Mouse (Mus musculus) intestine, embryonic 15.5 days (tissue): ENCODE measurements around the gene Pam. TPM values are rescaled to one million over a fixed set of nuclear protein-coding genes. Genes with fewer than 3 reads are reported as not detected.

Experiments
- ATAC-seq: fragments of 200-750 bp; cut with Nextera tagmentation; 2 replicates; pipeline ENCODE4 v1.8.0; 2017; ENCODE audit warnings: moderate TSS enrichment, moderate library complexity
- H3K27ac ChIP-seq: fragments of 300-500 bp; sonication (generic); 2 replicates; pipeline ENCODE4 v1.5.1; 2015; ENCODE audit warnings: mild to moderate bottlenecking, inconsistent platforms
- H3K27me3 ChIP-seq: fragments of 300-500 bp; sonication (generic); replicated peaks from 2 replicates; pipeline ENCODE4 v1.6.1; 2015; ENCODE audit warnings: inconsistent platforms
- H3K36me3 ChIP-seq: fragments of 300-500 bp; sonication (generic); 2 replicates; pipeline ENCODE4 v1.6.1; 2015; ENCODE audit warnings: inconsistent platforms
- H3K4me1 ChIP-seq: fragments of 300-500 bp; sonication (generic); replicated peaks from 2 replicates; pipeline ENCODE4 v1.6.1; 2015; ENCODE audit warnings: inconsistent platforms
- H3K4me2 ChIP-seq: fragments of 300-500 bp; sonication (generic); replicated peaks from 2 replicates; pipeline ENCODE4 v1.6.1; 2015; ENCODE audit warnings: mild to moderate bottlenecking, inconsistent platforms
- H3K4me3 ChIP-seq: fragments of 300-500 bp; sonication (generic); replicated peaks from 2 replicates; pipeline ENCODE4 v1.5.1; 2015; ENCODE audit warnings: inconsistent platforms
- H3K9ac ChIP-seq: fragments of 300-500 bp; sonication (generic); 2 replicates; pipeline ENCODE4 v1.6.1; 2015; ENCODE audit warnings: inconsistent platforms
- H3K9me3 ChIP-seq: fragments of 300-500 bp; sonication (generic); 2 replicates; pipeline ENCODE4 v1.6.1; 2016; ENCODE audit warnings: inconsistent platforms
- WGBS: fragments of 180-500 bp; shearing (Covaris S2); methylation state at CpG from one replicate; pipeline ENCODE4 v1.1.7; 2015; 5-methylcytosine and 5-hydroxymethylcytosine counted together
- polyA plus RNA-seq: library from polyadenylated mRNA; unstranded; fragments of >200 nt; fragmentation: Nextera tagmentation; extraction: Ambion mirVana; gene quantifications from 2 replicates; pipeline ENCODE4 v1.2.1, GENCODE M21; 2015

The Pam gene
- polyA plus RNA-seq, 1 experiment from 2014 or later: 60.8 TPM

GRCm38 (mm10) chr1:97872493-97872892 is 223.0 kb downstream of the Pam start:
- Histone ChIP-seq H3K27ac (no peak overlapping the region), H3K36me3 (no peaks in the 10 kb centered on the region), H3K4me3 (no peak overlapping the region), H3K9ac (no peak overlapping the region), H3K4me2 (no peak overlapping the region), H3K4me1 (no peaks in the 10 kb centered on the region), H3K27me3 (no peaks in the 10 kb centered on the region), H3K9me3 (no peaks in the 10 kb centered on the region)
- 51% methylated on average over 5 of the region's 5 CpGs for WGBS
- no peak for ATAC-seq

- Histone ChIP-seq H3K4me3 (no peak overlapping the region), H3K36me3 (no peaks in the 10 kb centered on the region), H3K9me3 (no peaks in the 10 kb centered on the region), H3K9ac (no peak overlapping the region), H3K4me1 (no peaks in the 10 kb centered on the region), H3K27me3 (no peaks in the 10 kb centered on the region), H3K4me2 (no peak overlapping the region), H3K27ac (no peak overlapping the region)
- WGBS: 73% methylated on average over 2 of the region's 2 CpGs
- ATAC-seq: no peak
These were observed 223.4 kb downstream of the Pam start for GRCm38 (mm10) chr1:97872072-97872471.

GRCm38 (mm10) chr1:97864135-97864534 is 231.3 kb downstream of the Pam start:
- Histone ChIP-seq H3K4me2 (no peak overlapping the region), H3K27ac (no peak overlapping the region), H3K9me3 (no peaks in the 10 kb centered on the region), H3K4me3 (no peak overlapping the region), H3K9ac (no peak overlapping the region), H3K36me3 (no peaks in the 10 kb centered on the region), H3K27me3 (no peaks in the 10 kb centered on the region), H3K4me1 (no peaks in the 10 kb centered on the region)
- no peak for ATAC-seq
- 94% methylated on average over 7 of the region's 7 CpGs for WGBS

- 82% methylated on average over 9 of the region's 9 CpGs for WGBS
- no peak for ATAC-seq
- H3K27me3 ChIP-seq: no peaks in the 10 kb centered on the region
- no peak overlapping the region for H3K9ac ChIP-seq
- no peak overlapping the region for H3K27ac ChIP-seq
- H3K4me2 ChIP-seq: no peak overlapping the region
- H3K4me1 ChIP-seq: no peaks in the 10 kb centered on the region
- H3K4me3 ChIP-seq: no peak overlapping the region
- no peaks in the 10 kb centered on the region for H3K36me3 ChIP-seq
- H3K9me3 ChIP-seq: no peaks in the 10 kb centered on the region
These were observed 232.3 kb downstream of the Pam start for GRCm38 (mm10) chr1:97863140-97863539.

- no peak for ATAC-seq
- Histone ChIP-seq H3K36me3 (no peaks in the 10 kb centered on the region), H3K9me3 (no peaks in the 10 kb centered on the region), H3K27me3 (no peaks in the 10 kb centered on the region), H3K4me1 (no peaks in the 10 kb centered on the region), H3K4me3 (no peak overlapping the region), H3K27ac (no peak overlapping the region), H3K9ac (no peak overlapping the region), H3K4me2 (no peak overlapping the region)
- 82% methylated on average over 5 of the region's 5 CpGs for WGBS
These were observed 232.7 kb downstream of the Pam start for GRCm38 (mm10) chr1:97862734-97863133.

- no peaks in the 10 kb centered on the region for H3K9me3 ChIP-seq
- H3K9ac ChIP-seq: no peak overlapping the region
- no peaks in the 10 kb centered on the region for H3K36me3 ChIP-seq
- WGBS: 71% methylated on average over 3 of the region's 3 CpGs
- no peak overlapping the region for H3K27ac ChIP-seq
- H3K4me3 ChIP-seq: no peak overlapping the region
- no peak overlapping the region for H3K4me2 ChIP-seq
- H3K4me1 ChIP-seq: no peaks in the 10 kb centered on the region
- no peaks in the 10 kb centered on the region for H3K27me3 ChIP-seq
- no peak for ATAC-seq
These were observed 241.2 kb downstream of the Pam start for GRCm38 (mm10) chr1:97854256-97854655.

- Histone ChIP-seq H3K4me1 (no peaks in the 10 kb centered on the region), H3K27ac (no peak overlapping the region), H3K9me3 (no peaks in the 10 kb centered on the region), H3K27me3 (no peaks in the 10 kb centered on the region), H3K4me3 (no peak overlapping the region), H3K4me2 (no peak overlapping the region), H3K36me3 (no peaks in the 10 kb centered on the region), H3K9ac (no peak overlapping the region)
- 81% methylated on average over 13 of the region's 13 CpGs for WGBS
- ATAC-seq: no peak
These were observed 243.8 kb downstream of the Pam start for GRCm38 (mm10) chr1:97851601-97852175.

- no peak overlapping the region for H3K27ac ChIP-seq
- H3K4me3 ChIP-seq: no peak overlapping the region
- 75% methylated on average over 14 of the region's 14 CpGs for WGBS
- no peaks in the 10 kb centered on the region for H3K9me3 ChIP-seq
- no peak overlapping the region for H3K9ac ChIP-seq
- no peak overlapping the region for H3K4me2 ChIP-seq
- no peak for ATAC-seq
- no peaks in the 10 kb centered on the region for H3K4me1 ChIP-seq
- H3K27me3 ChIP-seq: no peaks in the 10 kb centered on the region
- H3K36me3 ChIP-seq: no peaks in the 10 kb centered on the region
These were observed 246.7 kb downstream of the Pam start for GRCm38 (mm10) chr1:97848601-97849241.

- Histone ChIP-seq H3K4me2 (no peak overlapping the region), H3K36me3 (no peaks in the 10 kb centered on the region), H3K4me3 (no peak overlapping the region), H3K27me3 (no peaks in the 10 kb centered on the region), H3K9ac (no peak overlapping the region), H3K27ac (no peak overlapping the region), H3K4me1 (no peaks in the 10 kb centered on the region), H3K9me3 (no peaks in the 10 kb centered on the region)
- no peak for ATAC-seq
These were observed 252.0 kb downstream of the Pam start for GRCm38 (mm10) chr1:97843220-97843992.

- ATAC-seq: no peak
- Histone ChIP-seq H3K36me3 (no peaks in the 10 kb centered on the region), H3K27ac (no peak overlapping the region), H3K27me3 (no peaks in the 10 kb centered on the region), H3K9me3 (no peaks in the 10 kb centered on the region), H3K9ac (no peak overlapping the region), H3K4me2 (no peak overlapping the region), H3K4me3 (no peak overlapping the region), H3K4me1 (no peaks in the 10 kb centered on the region)
- 75% methylated on average over 5 of the region's 5 CpGs for WGBS
These were observed 261.1 kb downstream of the Pam start for GRCm38 (mm10) chr1:97834354-97834822.

- H3K4me2 ChIP-seq: no peak overlapping the region
- H3K9me3 ChIP-seq: no peaks in the 10 kb centered on the region
- no peaks in the 10 kb centered on the region for H3K4me1 ChIP-seq
- no peaks in the 10 kb centered on the region for H3K36me3 ChIP-seq
- 0 out of 2 replicates have a peak overlapping the region, but pooled peaks have one; percentile 17 for H3K27ac ChIP-seq
- no peaks in the 10 kb centered on the region for H3K27me3 ChIP-seq
- WGBS: 65% methylated on average over 5 of the region's 5 CpGs
- no peak overlapping the region for H3K4me3 ChIP-seq
- ATAC-seq: no peak
- no peak overlapping the region for H3K9ac ChIP-seq
These were observed 261.7 kb downstream of the Pam start for GRCm38 (mm10) chr1:97833466-97834353.

GRCm38 (mm10) chr1:97828087-97828486 is 267.4 kb downstream of the Pam start:
- Histone ChIP-seq H3K27me3 (no peaks in the 10 kb centered on the region), H3K9ac (no peak overlapping the region), H3K4me2 (no peak overlapping the region), H3K27ac (no peak overlapping the region), H3K36me3 (no peaks in the 10 kb centered on the region), H3K9me3 (no peaks in the 10 kb centered on the region), H3K4me1 (no peaks in the 10 kb centered on the region), H3K4me3 (no peak overlapping the region)
- no peak for ATAC-seq
- 81% methylated on average over 5 of the region's 5 CpGs for WGBS
